Mouse (Mus musculus) T-helper 17 cell (primary cell): ENCODE data around the gene 2410004P03Rik.

Source experiments
- in situ Hi-C, 2 experiments: fragments of 300-600 bp; cut with MboI, MseI; formaldehyde crosslinking; loops; 1 replicate in 1 of 2; 2 replicates in 1 of 2; pipeline ENCODE4 v1.15.1; 2025; ENCODE audit warnings: high pct_unique_total_duplicates in 2 of 2

Gene 2410004P03Rik

GRCm38 (mm10) chr12:16958851-16959250 lies 52.7 kb downstream of the 2410004P03Rik start:
- in situ Hi-C loops = no loop called here
